Mouse (Mus musculus) liver, embryonic 16.5 days (tissue): ENCODE measurements around the gene Pnldc1. TPM values are rescaled to one million over a fixed set of nuclear protein-coding genes. Genes with fewer than 3 reads are reported as not detected.

ENCODE experiments used
- ATAC-seq: fragments of 200-750 bp; cut with Nextera tagmentation; 2 replicates; pipeline ENCODE4 v1.8.0; 2017; ENCODE audit warnings: low read depth, mild to moderate bottlenecking, moderate number of reproducible peaks, moderate library complexity
- H3K27ac ChIP-seq: fragments of 300-500 bp; sonication (generic); 2 replicates; pipeline ENCODE4 v1.5.1; 2014; ENCODE audit warnings: mild to moderate bottlenecking, low read length
- H3K27me3 ChIP-seq: fragments of 300-500 bp; sonication (generic); 2 replicates; pipeline ENCODE4 v1.6.1; 2014; ENCODE audit warnings: low read depth, low read length, mixed read lengths; ENCODE audit not compliant: control insufficient read depth, insufficient read depth
- H3K36me3 ChIP-seq: fragments of 300-500 bp; sonication (generic); 2 replicates; pipeline ENCODE4 v1.6.1; 2014; ENCODE audit warnings: mild to moderate bottlenecking; ENCODE audit not compliant: control insufficient read depth, insufficient read depth
- H3K4me1 ChIP-seq: fragments of 300-500 bp; sonication (generic); 2 replicates; pipeline ENCODE4 v1.6.1; 2014; ENCODE audit warnings: low read depth, low read length, mixed read lengths; ENCODE audit not compliant: control insufficient read depth
- H3K4me2 ChIP-seq: fragments of 300-500 bp; sonication (generic); 2 replicates; pipeline ENCODE4 v1.6.1; 2014; ENCODE audit warnings: low read depth, low read length, mixed read lengths
- H3K4me3 ChIP-seq: fragments of 300-500 bp; sonication (generic); 2 replicates; pipeline ENCODE4 v1.5.1; 2014; ENCODE audit warnings: low read depth, mild to moderate bottlenecking, low read length
- H3K9ac ChIP-seq: fragments of 300-500 bp; sonication (generic); 2 replicates; pipeline ENCODE4 v1.6.1; 2014; ENCODE audit warnings: low read depth, low read length
- H3K9me3 ChIP-seq: fragments of 300-500 bp; sonication (generic); replicated peaks from 2 replicates; pipeline ENCODE4 v1.6.1; 2016; ENCODE audit warnings: low read length; ENCODE audit not compliant: control insufficient read depth
- WGBS: fragments of 180-500 bp; shearing (Covaris S2); extraction: QIAGEN DNeasy Blood & Tissue Kit; methylation state at CpG from one replicate; pipeline ENCODE4 v1.1.7; 2014; ENCODE audit not compliant: insufficient replicate concordance; 5-methylcytosine and 5-hydroxymethylcytosine counted together
- polyA plus RNA-seq: library from polyadenylated mRNA; unstranded; fragments of >200 nt; fragmentation: Nextera tagmentation; extraction: Ambion mirVana; gene quantifications from 2 replicates; pipeline ENCODE4 v1.2.1, GENCODE M21; 2015

Pnldc1 gene
- polyA plus RNA-seq, 1 experiment from 2014 or later = 0.21 TPM

DNA sequence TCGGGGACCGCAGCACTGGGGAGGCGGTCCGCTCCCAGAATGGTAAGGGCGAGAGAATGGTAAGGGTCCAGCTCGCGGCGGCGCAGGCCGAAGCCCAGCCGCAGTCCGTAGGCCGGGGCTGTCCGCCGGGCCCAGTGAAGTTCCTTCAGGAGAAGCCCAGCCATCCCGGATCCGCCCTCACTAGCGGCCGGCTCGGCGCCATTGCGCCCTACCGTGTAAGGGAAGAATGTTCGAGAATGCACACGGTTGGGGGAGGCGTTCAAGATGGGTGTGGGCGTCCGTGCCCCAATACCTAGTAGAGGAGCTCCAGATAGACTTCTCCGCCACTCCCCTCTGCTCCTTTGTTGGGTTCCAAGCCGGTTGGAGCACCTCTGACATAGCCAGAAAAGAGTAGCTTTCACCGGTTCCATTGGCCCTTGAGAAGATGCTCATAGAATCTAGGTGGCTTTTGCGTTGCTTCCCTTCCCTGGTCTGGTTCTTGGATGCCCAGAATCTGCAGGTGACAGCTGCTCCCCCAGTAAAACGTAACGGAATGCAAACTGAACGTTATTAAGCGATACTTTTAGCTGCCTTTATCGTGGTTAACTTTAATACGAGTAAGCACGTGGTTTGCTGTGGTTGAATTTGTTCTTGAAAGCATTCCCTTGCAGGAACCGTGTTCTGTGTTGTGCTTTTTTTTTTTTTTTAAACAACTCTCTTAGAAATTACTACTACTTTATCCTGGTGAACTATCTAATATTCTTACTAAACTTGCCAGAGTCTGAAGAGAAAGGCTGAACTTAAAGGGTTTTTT is 6.8 kb upstream of the Pnldc1 start:
- H3K27ac ChIP-seq = peak overlapping the region; percentile 95
- H3K4me3 ChIP-seq = peak overlapping the region; percentile 98
- H3K9me3 ChIP-seq = no peaks in the 10 kb centered on the region
- peak; percentile 61 for ATAC-seq
- H3K9ac ChIP-seq = peak overlapping the region; percentile 99
- no peaks in the 10 kb centered on the region for H3K27me3 ChIP-seq
- WGBS = under 1% methylated on average over 40 of the region's 40 CpGs
- H3K4me2 ChIP-seq = peak overlapping the region; percentile 84
- H3K36me3 ChIP-seq = peaks cover 47% of the 10 kb centered on the region
- peaks cover 12% of the 10 kb centered on the region for H3K4me1 ChIP-seq

DNA sequence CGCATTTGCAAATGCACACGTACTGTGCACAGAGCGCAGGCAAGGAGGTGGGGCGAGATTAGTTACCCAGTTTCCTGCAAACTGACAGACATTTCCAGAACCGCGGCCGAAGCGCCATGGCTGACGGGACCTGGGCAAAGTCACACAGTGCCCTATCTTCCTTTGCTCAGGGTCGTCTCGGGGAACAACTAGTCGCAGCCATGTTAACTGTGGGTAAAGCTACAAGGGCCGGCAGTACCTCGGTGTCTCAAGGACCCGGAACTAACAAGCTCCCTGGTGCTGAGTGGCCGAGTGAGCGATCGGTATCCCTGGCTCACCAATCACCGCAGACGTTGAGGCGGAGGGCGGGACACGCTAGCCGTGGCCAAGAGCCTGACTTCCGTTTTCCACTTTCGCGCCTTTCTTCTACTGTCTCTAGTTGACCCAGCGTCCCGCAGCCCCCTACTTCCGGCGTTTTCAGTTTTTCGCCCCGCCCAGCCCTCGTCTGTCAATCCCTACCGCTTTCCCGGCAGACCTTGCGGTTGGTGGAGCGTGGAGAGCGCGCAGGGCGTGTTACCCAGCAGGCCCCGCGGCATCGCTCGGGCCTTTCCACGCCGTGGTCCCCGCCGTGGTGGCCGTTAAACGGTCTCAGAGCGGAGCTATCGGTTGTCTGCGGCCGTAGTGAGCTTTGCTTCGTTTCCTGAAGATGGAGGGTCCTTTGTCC is 6.0 kb upstream of the Pnldc1 start, which contains the start of gene Mrpl18:
Mrpl18 (minus strand) TSS at position 465 of the 703 bp plus-strand sequence.
- Histone ChIP-seq H3K4me1 (peaks cover 12% of the 10 kb centered on the region), H3K9me3 (no peaks in the 10 kb centered on the region), H3K27ac (peak within 1 kb of the TSS; percentile 95), H3K9ac (peak within 1 kb of the TSS; percentile 99), H3K4me3 (peak within 1 kb of the TSS; percentile 98), H3K4me2 (peak within 1 kb of the TSS; percentile 84), H3K36me3 (peaks cover 49% of the 10 kb centered on the region), H3K27me3 (no peaks in the 10 kb centered on the region)
- peak; percentile 96 for ATAC-seq
- WGBS = under 1% methylated on average over 56 of the region's 56 CpGs

DNA sequence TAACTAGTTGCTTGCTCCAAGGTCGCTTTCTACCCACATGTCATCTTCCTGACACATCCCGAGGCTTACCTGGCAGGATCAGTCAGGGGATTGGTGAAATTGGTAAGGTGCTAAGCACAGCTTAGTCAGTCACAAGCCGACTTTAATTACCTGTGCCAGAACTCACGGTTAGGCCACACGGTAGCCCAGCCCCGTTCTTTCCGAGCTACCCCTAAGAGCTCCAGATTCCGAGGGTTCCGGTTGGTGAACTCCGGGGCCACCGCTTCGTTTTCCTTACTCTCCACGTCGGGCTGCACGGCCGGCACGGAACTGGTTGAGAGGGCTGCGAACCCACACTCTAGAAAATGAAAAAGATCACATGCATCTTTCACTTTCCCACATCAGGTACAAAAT is 5.5 kb upstream of the Pnldc1 start, which contains the start of gene Tcp1:
Tcp1 (plus strand) TSS at position 214 of the 393 bp plus-strand sequence.
- peaks cover 12% of the 10 kb centered on the region for H3K4me1 ChIP-seq
- peak within 1 kb of the TSS; percentile 98 for H3K4me3 ChIP-seq
- H3K36me3 ChIP-seq = peaks cover 48% of the 10 kb centered on the region
- WGBS = under 1% methylated on average over 18 of the region's 18 CpGs
- H3K4me2 ChIP-seq = peak within 1 kb of the TSS; percentile 84
- peak within 1 kb of the TSS; percentile 99 for H3K9ac ChIP-seq
- H3K27ac ChIP-seq = peak within 1 kb of the TSS; percentile 95
- ATAC-seq = no peak
- H3K9me3 ChIP-seq = no peaks in the 10 kb centered on the region
- H3K27me3 ChIP-seq = no peaks in the 10 kb centered on the region

DNA sequence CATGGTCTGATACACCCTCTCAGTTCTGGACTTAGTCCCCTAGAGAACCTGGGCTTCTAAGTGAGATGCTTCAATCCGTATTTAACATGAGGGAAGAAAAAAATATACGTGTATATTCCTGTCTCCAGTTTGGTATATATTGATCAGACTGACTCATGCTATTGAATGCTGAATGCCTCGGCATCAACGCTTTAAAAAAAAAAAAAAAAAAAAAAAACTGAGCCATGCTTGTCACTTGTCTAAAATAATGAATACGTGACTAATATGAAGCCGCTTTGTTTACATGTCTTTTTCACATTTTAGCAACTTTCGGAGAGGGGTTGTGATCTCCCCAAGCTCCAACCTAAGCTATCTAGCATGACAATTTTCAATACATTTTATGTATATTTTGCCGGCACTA is 361 bp upstream of the Pnldc1 start:
- H3K9me3 ChIP-seq = no peaks in the 10 kb centered on the region
- H3K4me2 ChIP-seq = no peak overlapping the region
- H3K27ac ChIP-seq = no peak overlapping the region
- peaks cover 6% of the 10 kb centered on the region for H3K4me1 ChIP-seq
- no peak overlapping the region for H3K4me3 ChIP-seq
- H3K36me3 ChIP-seq = peaks cover 32% of the 10 kb centered on the region
- H3K27me3 ChIP-seq = no peaks in the 10 kb centered on the region
- no peak overlapping the region for H3K9ac ChIP-seq
- WGBS = 79% methylated on average over 8 of the region's 8 CpGs
- no peak for ATAC-seq

DNA sequence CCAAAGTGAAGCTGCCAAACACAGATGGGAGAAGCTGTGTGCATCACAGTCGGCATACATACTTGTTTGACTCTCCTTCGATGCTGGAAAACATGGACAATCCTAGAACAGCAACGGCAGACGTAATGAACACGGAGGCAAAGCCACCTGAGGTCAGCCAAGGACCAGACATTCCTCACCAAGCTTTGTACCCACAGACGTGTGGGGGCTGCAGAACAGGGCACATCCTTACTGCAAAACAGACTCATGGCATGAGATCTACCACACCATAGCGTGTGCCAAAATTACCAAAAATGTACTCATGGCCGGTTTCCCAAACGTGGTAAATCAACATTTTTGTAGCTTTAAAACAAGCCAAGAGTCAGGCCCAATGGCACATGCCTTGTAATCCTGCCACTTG is 3.6 kb downstream of the Pnldc1 start:
- Histone ChIP-seq H3K4me3 (no peak overlapping the region), H3K4me1 (no peaks in the 10 kb centered on the region), H3K27ac (no peak overlapping the region), H3K9me3 (no peaks in the 10 kb centered on the region), H3K27me3 (no peaks in the 10 kb centered on the region), H3K9ac (no peak overlapping the region), H3K36me3 (peaks cover 7% of the 10 kb centered on the region), H3K4me2 (no peak overlapping the region)
- ATAC-seq = no peak
- WGBS = 83% methylated on average over 9 of the region's 9 CpGs

DNA sequence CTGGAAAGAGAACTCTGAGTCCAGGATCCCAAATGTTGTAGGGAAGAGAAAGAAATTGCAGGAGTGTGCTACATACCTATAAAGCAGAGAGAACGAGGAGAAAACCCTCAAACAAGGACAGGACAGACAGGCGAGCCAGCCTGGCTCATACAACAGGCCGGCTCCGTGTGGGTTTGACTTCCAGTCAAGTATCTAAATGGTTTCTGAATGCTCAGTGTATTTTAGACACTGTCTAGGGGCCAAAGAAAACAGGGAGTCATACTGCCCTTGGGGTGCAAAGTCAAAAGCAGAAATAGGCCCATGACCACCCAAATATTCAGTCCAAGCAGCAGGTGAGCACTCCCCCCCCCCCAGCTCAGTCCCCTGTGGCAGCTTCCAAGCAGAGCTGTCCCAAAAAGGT is 4.2 kb downstream of the Pnldc1 start:
- Histone ChIP-seq H3K4me1 (no peaks in the 10 kb centered on the region), H3K27me3 (no peaks in the 10 kb centered on the region), H3K36me3 (peaks cover 3% of the 10 kb centered on the region), H3K9ac (no peak overlapping the region), H3K4me3 (no peak overlapping the region), H3K9me3 (no peaks in the 10 kb centered on the region), H3K27ac (no peak overlapping the region), H3K4me2 (no peak overlapping the region)
- 69% methylated on average over 4 of the region's 4 CpGs for WGBS
- ATAC-seq = no peak

DNA sequence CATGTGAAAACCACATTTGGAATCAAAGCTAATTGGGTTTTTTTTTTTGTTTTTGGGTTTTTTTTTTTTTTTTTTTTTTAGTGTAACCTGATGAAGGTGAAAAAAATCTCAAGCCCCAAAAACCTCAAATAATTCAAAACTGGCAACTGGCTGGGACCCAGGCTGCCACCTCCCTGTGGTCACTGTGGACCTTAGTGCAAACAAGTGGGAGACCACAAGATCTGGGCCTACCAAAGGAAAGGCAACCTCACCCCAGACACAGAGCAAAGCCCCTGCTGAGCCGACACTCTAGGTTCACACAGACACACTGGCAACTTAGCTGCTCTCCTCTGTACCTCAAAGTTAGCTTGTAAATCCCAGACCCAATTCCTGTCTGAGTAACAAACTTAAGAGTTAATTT is 5.7 kb downstream of the Pnldc1 start:
- no peak for ATAC-seq
- peaks cover 2% of the 10 kb centered on the region; the same call in 1 of the 2 replicates for H3K36me3 ChIP-seq
- WGBS = 72% methylated on average over 1 of the region's 1 CpGs

DNA sequence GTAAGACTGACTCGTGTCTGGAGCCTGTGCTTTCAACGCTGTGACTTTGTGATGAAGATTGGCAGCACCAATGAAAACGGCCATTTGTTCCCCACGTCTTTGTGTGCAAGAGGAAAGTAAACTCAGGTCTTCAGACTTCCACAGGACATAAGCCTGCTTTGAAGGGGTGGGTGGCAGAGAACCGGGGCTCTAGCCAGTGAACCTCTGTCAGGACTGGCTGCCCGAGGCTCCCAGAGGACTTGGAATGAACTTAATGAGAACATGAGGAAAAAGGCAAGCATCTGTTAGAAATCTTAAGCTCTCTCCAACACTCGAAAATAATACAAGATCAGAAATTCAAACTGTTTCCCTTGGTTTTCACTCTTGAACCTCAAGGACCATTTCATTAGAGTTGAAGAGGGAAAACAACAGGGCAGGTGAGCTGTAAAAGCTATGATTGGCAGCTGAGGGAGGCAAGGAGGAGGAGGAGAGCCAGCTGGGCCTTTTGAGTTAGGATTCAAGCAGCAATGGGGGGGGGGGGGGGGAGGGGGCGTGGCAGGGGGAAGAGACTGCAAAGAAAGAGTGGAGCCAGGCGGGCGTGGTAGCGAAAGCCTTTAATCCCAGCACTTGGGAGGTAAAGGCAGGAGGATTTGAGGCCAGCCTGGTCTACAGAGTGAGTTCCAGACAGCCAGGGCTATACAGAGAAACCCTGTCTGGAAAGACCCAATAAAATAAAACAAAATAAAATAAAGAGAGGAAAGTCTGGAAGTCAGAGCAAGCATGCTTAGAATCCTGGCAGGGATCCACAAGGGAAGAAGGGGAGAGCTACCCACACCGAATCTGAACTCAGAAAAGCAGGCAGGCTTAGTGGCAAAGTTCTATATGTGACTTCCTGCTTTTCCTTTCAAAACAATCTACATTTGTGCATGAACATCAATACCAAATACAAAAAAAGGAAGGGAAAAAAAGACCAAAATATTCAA is 6.4 kb downstream of the Pnldc1 start:
- 64% methylated on average over 11 of the region's 12 CpGs for WGBS
- H3K4me3 ChIP-seq = no peak overlapping the region
- no peaks in the 10 kb centered on the region for H3K4me1 ChIP-seq
- no peak overlapping the region for H3K9ac ChIP-seq
- no peak overlapping the region for H3K4me2 ChIP-seq
- no peaks in the 10 kb centered on the region for H3K9me3 ChIP-seq
- no peak for ATAC-seq
- H3K27ac ChIP-seq = no peak overlapping the region
- no peaks in the 10 kb centered on the region for H3K27me3 ChIP-seq
- H3K36me3 ChIP-seq = peaks cover 4% of the 10 kb centered on the region; the same call in 1 of the 2 replicates

More for the DNA sequence above, 5.7 kb downstream of the Pnldc1 start:
- Histone ChIP-seq H3K4me3 (no peak overlapping the region), H3K9ac (no peak overlapping the region), H3K4me2 (no peak overlapping the region), H3K27me3 (no peaks in the 10 kb centered on the region), H3K4me1 (no peaks in the 10 kb centered on the region), H3K9me3 (no peaks in the 10 kb centered on the region), H3K27ac (no peak overlapping the region)
